Mouse (Mus musculus) lung, postnatal 0 days (tissue): Measurements from ENCODE around the gene Zfp217.

Experiments
- CTCF ChIP-seq: IDR thresholded peaks from 2 replicates; pipeline ENCODE4 v1.5.1; 2016; ENCODE audit warnings: antibody characterized with exemption, mild to moderate bottlenecking
- EP300 ChIP-seq: IDR thresholded peaks from 2 replicates; pipeline ENCODE4 v1.6.1; 2016; ENCODE audit warnings: antibody characterized with exemption, mild to moderate bottlenecking, control low read depth

GRCm38 (mm10) chr2:170069976-170070375, 77.9 kb downstream of the Zfp217 start:
- TF ChIP-seq CTCF (no peak), EP300 (no peak)
